Mouse (Mus musculus): ENCODE data around the gene Dnah7a. TPM values are rescaled to one million over a fixed set of nuclear protein-coding genes. Genes with fewer than 3 reads are reported as not detected.

The Dnah7a gene
- polyA plus RNA-seq, 1 experiment from 2014 or later, result not detected

GRCm38 (mm10) chr1:53358988-53359387 lies 347.6 kb downstream of the Dnah7a start:
- H3K27me3 ChIP-seq, result no peaks in the 10 kb centered on the region
- H3K9me3 ChIP-seq (replicated peaks), result no peaks in the 10 kb centered on the region
- no peak overlapping the region for H3K4me3 ChIP-seq (replicated peaks)
- no peaks in the 10 kb centered on the region for H3K4me1 ChIP-seq (replicated peaks)
- ATAC-seq (ENCODE audit: low read depth), result no peak
- H3K9ac ChIP-seq, result no peak overlapping the region
- no peaks in the 10 kb centered on the region for H3K36me3 ChIP-seq
- DNase-seq, result no peak
- H3K27ac ChIP-seq, result no peak overlapping the region
- H3K4me2 ChIP-seq, result no peak overlapping the region

- H3K4me1 ChIP-seq (replicated peaks), result peaks cover 8% of the 10 kb centered on the region
- WGBS (ENCODE audit: insufficient replicate concordance), result under 1% methylated on average over 44 of the region's 44 CpGs
- peak within 1 kb of the TSS; percentile 77 for H3K4me2 ChIP-seq
- H3K9ac ChIP-seq, result peak within 1 kb of the TSS; percentile 92
- H3K9me3 ChIP-seq (replicated peaks), result no peaks in the 10 kb centered on the region
- peak; percentile 99 for ATAC-seq (ENCODE audit: low read depth)
- H3K4me3 ChIP-seq (replicated peaks), result peak within 1 kb of the TSS; percentile 88
- H3K27ac ChIP-seq, result peak within 1 kb of the TSS; percentile 92
- H3K27me3 ChIP-seq, result no peaks in the 10 kb centered on the region
- H3K36me3 ChIP-seq, result peaks cover 14% of the 10 kb centered on the region
- DNase-seq, result peak; percentile 97
These were observed 354.0 kb downstream of the Dnah7a start, which contains the start of the genes Asdurf, Gm28551 and Asnsd1 for GRCm38 (mm10) chr1:53352327-53353261. Gene Asdurf (minus strand): TSS chr1:53352619. Gene Gm28551 (minus strand): TSS chr1:53352667. Gene Asnsd1 (minus strand): TSS chr1:53352752.

Small RNAs within 50 kb of the gene (microRNA-seq; reads per million reads assigned to microRNA genes)
- gene Gm25240, result not detected

Other genes with a start within 250 kb of the Dnah7a start
- gene Stk17b, start 78.4 kb upstream of the Dnah7a start, polyA plus RNA-seq (2015; fragmentation: Nextera tagmentation; extraction: Ambion mirVana), result 16.7 and 24.5 TPM in 2 replicates